Mouse (Mus musculus): ENCODE measurements around the gene Gm20605. TPM values are rescaled to one million over a fixed set of nuclear protein-coding genes. Genes with fewer than 3 reads are reported as not detected.

The Gm20605 gene
- total RNA-seq, 4 experiments from 2014 or later = 14.7 to 24.8 (median 19.2) TPM

DNA sequence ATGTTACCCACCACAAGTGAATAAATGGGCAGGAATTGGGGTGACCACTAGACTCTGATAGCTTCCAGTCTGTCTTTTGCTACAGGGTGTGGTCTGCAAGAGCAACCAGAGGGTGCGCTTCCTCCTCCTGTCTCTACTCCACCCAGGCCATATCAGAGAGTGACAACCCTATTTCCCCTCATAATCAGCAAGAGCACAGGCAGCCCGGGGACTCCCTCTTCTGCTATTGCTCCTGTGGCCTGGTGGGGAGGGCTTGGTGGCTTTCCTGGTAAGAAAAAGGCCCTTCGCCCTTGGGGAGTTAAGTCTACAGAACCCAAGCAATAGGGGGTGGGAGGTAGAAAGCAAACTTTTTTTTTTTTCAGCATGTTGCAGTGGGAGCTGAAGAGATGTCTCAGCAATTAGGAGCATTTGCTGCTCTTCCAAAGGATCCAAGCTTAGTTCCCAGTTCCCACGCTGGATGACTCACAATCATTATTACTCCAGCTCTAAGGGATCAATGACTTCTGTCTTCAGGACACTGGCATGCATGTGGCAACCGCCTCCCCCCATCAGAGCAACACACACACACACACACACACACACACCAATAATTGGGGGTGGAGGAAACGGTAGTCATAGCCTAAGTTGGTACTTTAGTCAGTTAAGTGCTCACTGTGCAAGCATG lies 57.3 kb downstream of the Gm20605 start:
- DNase-seq (ENCODE audit: low spot score in 2 of 2) = no peak

GRCm38 (mm10) chr5:137689974-137690373 lies 61.0 kb downstream of the Gm20605 start:
- no peak for DNase-seq (ENCODE audit: low spot score in 2 of 2)

GRCm38 (mm10) chr5:137690531-137690930 lies 61.6 kb downstream of the Gm20605 start:
- DNase-seq (ENCODE audit: low spot score in 2 of 2) = no peak

- DNase-seq (ENCODE audit: low spot score in 2 of 2) = no peak
Measured at GRCm38 (mm10) chr5:137691881-137692280, 62.9 kb downstream of the Gm20605 start.

Other genes with a start within 250 kb of the Gm20605 start
- under 1 TPM; 0.16 to 0.22 (median 0.17) TPM for gene Zan, start 152.1 kb upstream of the Gm20605 start, total RNA-seq (2022)
- gene Pop7, start 126.7 kb upstream of the Gm20605 start, total RNA-seq (2022) = 10 to 100 TPM; 30.4 to 33.1 (median 32.4) TPM
- 10 to 100 TPM; 60.2 to 75.9 (median 65.5) TPM for gene Gigyf1, start 110.6 kb upstream of the Gm20605 start, total RNA-seq (2022)
- gene Epo, start 95.9 kb upstream of the Gm20605 start, total RNA-seq (2022) = not detected
- 100 to 1,000 TPM; 572 to 587 (median 576) TPM for gene Gnb2, start 95.7 kb upstream of the Gm20605 start, total RNA-seq (2022)
- 100 to 1,000 TPM; 116 to 137 (median 125) TPM for gene Actl6b, start 75.7 kb upstream of the Gm20605 start, total RNA-seq (2022)
- 10 to 100 TPM; 12.5 to 21.7 (median 15.9) TPM for gene Tfr2, start 59.3 kb upstream of the Gm20605 start, total RNA-seq (2022)
- 10 to 100 TPM; 19.2 to 28.5 (median 26.2) TPM for gene Mospd3, start 28.1 kb upstream of the Gm20605 start, total RNA-seq (2022)
- 1 to 10 TPM; 7.2 to 9.6 (median 8.9) TPM for gene Pcolce, start 15.4 kb upstream of the Gm20605 start, total RNA-seq (2022)
- gene Fbxo24, start 173 bp upstream of the Gm20605 start, total RNA-seq (2022) = under 1 TPM; 0.22 to 0.69 (median 0.34) TPM
- 10 to 100 TPM; 18.8 to 26.8 (median 22.5) TPM for gene Lrch4, start 54 bp upstream of the Gm20605 start, total RNA-seq (2022)
- 10 to 100 TPM in 3 of 4 experiments, 1 to 10 TPM in 1; 8.0 to 14.2 (median 10.6) TPM for gene Sap25, start 12.2 kb downstream of the Gm20605 start, total RNA-seq (2022)
- gene Irs3, start 16.5 kb downstream of the Gm20605 start, total RNA-seq (2022) = under 1 TPM; 0.12 to 0.49 (median 0.28) TPM
- gene Agfg2, start 55.6 kb downstream of the Gm20605 start, total RNA-seq (2022) = 10 to 100 TPM; 66.1 to 66.6 (median 66.5) TPM
- 10 to 100 TPM; 64.7 to 77.5 (median 68.4) TPM for gene Nyap1, start 112.4 kb downstream of the Gm20605 start, total RNA-seq (2022)
- 100 to 1,000 TPM; 146 to 236 (median 178) TPM for gene Tsc22d4, start 116.6 kb downstream of the Gm20605 start, total RNA-seq (2022)
- 10 to 100 TPM; 11.5 to 16.3 (median 14.1) TPM for gene Ppp1r35, start 149.7 kb downstream of the Gm20605 start, total RNA-seq (2022)
- 10 to 100 TPM; 44.6 to 52.9 (median 48.3) TPM for gene Mepce, start 158.5 kb downstream of the Gm20605 start, total RNA-seq (2022)
- gene Zcwpw1, start 158.6 kb downstream of the Gm20605 start, total RNA-seq (2022) = 1 to 10 TPM; 6.7 to 9.1 (median 7.5) TPM
- 1 to 10 TPM in 3 of 4 experiments, under 1 TPM in 1; 0.23 to 4.3 (median 2.6) TPM for gene Pilra, start 207.1 kb downstream of the Gm20605 start, total RNA-seq (2022)
- gene Pilrb1, start 228.9 kb downstream of the Gm20605 start, total RNA-seq (2022) = under 1 TPM in 2 of 4 experiments, not detected in 2; 0.57 to 0.58 TPM
- gene Pilrb2, start 242.6 kb downstream of the Gm20605 start, total RNA-seq (2022) = under 1 TPM in 1 of 4 experiments, not detected in 3; 0.27 TPM

Data from layer of hippocampus, adult 8-10 months (tissue).